Mouse (Mus musculus): ENCODE data around the gene Car4.

Gene Car4

DNA sequence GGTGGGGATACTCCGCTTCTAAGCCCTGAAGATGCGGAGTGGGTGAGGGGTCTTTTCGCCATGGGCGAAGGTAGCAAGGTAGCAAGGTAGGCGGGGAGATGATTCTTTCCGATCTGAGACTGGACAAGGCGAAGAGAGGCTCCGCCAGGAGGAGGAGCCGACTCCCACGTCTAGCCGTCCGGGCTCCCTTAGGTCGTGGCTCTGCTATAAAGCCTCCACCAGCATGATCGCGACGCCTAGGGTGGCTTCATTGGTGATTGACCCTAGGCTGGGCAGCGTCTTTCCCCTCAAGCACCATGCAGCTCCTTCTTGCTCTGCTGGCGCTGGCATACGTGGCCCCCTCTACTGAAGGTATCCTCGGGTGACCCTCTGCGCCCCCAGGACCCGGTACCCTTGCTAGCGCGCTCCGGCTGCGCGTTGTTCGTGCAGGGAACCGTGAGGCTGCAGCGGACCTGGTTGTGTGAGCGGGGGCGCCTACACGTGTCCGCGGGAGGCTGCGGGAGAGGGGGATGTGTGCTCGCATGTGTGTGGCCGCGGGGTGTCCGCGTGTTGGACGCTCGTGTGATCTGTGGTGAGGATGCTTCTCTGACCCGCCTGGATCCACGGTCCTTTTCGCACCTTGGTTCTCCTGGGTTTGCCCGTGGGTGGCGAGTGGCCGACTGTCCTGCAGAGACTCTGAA, at the start of gene Car4:
Car4 (plus strand) TSS at position 196 of the 680 bp plus-strand sequence.
- DNase-seq: peak; percentile 44 to 66

DNA sequence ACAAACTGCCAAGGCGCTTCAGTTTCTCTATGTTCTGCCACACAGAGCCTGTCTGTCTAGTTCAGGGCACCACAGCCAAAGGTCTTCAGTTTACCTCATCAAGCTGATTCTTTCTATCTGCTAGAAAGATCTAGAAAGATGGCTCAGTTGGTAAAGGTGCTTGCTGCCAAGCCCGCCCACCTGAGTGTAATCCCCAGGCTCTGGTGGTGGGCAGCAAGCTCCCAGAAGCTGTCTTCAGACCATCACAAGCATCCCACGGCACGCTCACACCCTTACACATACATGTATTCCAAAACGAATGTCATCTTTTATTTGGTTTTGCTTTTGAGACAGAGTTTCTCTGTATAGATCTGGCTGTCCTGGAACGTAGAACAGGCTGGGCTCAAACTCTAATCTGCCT, 49.1 kb upstream of the Car4 start:
- no peak for DNase-seq

- no peak for DNase-seq
Measured at GRCm38 (mm10) chr11:84910411-84910810, 47.2 kb upstream of the Car4 start.

- no peak for DNase-seq
Measured at GRCm38 (mm10) chr11:84914673-84915072, 42.9 kb upstream of the Car4 start.

DNA sequence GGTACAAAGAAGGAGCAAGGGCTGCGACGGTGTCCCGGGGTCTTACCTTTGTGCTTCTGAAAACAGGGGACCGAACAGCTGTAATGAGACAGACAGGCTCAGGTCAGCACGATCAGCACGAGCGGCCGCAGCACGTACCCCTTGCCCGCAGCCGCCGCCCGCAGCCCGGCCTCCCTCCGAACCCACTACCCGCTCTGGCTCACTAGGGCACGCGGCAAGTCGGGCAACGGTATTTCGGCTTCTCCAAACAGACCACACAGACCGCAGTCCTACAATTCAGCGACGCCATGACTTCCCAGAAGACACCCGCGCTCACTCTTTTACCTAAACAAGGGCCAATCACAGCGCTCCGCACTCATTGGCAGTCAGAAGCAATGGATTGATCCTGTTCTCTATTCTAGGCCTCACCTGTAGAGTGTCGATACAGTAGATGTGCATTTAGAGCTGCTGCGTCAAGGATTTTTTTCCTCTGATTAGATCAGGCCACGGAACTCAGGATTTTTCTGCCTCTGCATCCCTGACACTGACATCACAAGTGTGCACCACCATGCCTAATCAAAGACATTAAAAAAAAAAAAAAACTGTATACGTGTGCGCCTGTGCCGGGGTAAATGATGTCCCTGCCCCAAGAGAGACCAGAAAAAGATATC, 41.4 kb upstream of the Car4 start, which contains the start of gene Znhit3:
Znhit3 (minus strand) TSS at position 314 of the 650 bp plus-strand sequence.
- DNase-seq: peak; percentile 83 to 89

DNA sequence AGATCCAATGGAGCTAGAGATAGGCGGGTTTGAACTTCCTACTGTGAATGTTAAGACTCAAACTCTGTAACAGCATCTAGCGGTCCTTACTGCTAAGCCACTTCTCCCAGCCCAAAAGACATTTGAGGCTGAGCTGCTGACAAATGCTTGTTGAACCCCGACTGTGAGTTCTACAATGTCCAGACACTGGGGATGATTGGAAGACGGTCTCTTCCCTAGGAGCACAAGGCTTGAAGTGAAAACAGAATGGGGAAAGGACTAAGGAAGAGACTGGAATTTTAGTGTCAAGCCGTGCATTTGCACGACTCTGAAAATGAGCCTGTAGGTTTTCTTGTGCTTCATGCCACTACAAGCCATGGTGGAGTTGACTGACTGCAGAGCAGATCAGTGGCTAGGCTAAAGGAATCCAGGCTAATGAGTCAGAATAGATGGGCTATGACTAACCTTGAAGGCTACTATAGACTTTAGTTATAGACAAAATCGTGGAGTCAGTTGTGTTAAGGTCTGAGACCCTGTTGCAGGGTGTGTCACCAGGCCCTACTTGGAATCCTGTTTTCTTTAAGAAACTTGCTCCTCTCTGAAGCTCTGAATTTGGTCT, 40.8 kb upstream of the Car4 start:
- DNase-seq: no peak

- DNase-seq: peak; percentile 95
Measured at GRCm38 (mm10) chr11:84918425-84918824, 39.2 kb upstream of the Car4 start.

GRCm38 (mm10) chr11:84919276-84919675, 38.3 kb upstream of the Car4 start:
- DNase-seq: peak; percentile 46 to 60

DNA sequence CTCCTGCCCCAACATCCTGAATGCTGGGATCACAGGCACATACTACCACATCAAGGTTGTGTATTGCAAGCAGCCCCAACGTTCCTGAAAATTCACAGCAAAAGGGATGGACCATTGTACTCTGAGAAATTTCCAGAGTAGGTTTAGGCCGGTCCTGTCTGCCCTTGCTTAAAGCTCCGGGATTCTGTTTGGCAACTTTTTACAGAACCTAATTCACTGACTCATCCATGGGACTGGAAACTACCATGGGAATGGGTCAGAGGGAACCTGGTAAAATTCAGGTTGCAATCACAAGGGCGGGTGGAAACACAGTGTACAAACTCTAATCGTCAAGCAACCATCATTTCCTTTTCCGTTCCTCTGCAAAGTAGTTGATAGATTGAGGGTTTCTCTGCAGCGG, 37.6 kb upstream of the Car4 start:
- DNase-seq: no peak

DNA sequence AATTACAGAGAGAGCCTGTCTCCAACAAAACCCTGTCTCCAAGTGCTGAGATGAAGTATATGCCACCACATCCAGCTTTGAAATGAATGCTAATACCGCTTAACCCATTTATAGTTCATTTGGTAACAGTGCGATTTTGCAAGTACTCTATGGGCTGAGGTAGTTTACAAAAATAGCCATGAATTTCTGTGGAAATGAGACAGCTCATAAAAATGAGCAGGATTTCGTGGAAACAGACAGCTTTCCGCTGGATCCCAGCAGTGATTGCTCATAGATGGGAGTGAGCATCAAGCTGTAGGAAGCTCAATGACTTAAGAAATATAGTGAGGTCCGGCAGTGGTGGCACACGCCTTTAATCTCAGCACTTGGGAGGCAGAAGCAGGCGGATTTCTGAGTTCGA, 36.6 kb upstream of the Car4 start:
- no peak for DNase-seq

DNA sequence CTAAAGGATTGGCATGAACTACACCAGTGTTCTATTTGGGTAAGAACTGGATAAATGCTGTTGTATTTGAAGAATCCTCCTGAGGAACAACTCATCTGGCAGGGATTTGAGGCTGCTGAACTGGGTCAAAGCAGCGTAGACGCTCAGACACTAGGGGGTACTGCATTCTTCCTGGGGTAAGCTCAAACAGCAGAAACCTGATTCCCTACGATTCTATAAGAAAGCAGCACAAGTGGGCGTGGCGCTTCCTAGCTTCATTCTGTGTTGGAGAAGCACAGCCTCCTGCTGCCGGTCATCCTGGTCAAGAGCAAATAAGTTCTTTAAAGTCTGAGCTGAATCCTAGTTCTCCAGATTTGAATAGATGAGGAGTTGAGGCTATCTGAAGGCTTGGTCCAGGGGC, 25.3 kb upstream of the Car4 start:
- no peak for DNase-seq

DNA sequence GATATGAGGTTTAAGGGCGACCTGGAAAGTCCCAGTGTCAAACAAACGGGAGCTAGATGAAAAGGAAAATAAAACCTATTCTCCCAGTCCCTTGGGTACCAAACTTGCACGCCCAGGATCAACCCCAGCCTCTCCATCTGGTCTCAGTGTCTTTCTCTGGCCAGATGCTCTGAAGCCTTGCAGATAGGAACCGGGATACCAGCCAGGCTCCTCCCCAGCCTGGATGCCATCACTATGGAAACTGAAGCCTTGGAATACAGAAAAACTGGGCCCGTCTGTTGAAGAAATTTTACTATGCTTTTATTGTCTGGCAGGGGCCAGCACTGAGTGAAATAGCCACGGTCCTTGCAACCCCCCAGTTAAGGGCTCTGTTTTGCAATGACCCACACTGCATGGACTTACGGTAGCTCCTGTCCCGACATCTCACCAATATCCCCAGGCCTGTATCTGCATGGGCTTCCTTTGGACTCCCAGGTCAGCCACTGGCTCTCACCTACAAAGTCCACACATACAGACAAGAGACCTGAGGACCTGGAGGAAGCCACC, 18.0 kb upstream of the Car4 start:
- DNase-seq: peak in 1 of 2 experiments; percentile 12

- DNase-seq: no peak
Measured at GRCm38 (mm10) chr11:84940140-84940539, 17.4 kb upstream of the Car4 start.

DNA sequence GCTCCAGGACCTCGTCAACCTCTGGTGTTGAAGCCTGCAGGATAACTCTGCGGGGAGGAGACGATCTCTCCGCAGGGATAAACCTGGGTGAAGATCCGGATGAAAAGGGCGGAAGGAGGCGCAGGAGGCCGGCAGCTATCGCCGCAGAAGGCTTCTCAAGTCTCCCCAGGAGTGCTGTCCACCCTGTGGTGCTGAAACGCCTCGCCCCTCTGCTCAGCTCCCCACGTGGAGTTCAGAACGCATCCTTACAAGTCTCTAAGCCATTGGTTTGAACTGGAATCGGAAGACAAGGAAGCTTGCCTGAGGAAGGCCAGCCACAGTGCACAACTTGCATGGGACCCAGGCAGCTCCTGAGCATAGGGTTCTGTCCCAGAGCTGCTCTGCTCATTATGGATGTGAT, 13.6 kb upstream of the Car4 start:
- DNase-seq: peak; percentile 93

DNA sequence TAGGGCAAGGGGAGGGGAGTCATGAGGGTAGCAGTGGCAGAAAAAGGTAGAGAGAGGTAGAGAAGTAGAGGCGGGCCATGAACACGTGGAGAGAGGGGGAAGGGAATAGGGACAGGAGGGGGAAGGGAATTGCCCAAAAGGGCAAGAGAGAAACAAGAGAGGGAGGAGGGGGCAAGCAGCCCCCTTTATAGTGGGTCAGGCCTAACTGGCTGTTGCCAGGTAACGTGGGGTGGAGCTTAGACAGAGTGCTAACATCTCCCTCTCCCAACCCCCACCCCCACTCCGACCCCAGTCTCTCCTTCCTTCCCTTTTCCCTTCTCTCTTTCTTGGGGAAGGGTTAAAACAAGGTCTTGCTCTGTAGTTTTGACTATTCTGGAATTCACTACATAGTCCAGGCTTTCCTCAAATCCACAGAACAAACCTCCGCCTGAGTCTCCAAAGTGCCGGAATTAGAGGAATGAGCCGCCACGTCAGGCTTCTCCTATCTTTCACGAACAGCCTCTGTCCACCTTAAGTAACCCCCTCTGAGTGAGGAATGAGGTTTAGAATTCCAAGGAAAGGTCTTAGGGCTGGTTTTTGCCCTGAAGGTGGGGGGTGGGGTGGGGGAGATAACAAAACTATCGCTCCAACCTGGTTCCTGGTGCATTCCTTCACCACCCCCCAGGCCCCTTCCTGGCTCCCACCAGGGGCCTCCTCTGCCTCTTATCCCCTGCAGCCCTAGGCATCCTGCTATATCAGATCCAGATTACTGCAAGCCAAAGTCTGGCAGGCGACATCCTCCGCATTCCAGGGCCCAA, 12.7 kb upstream of the Car4 start:
- no peak for DNase-seq

DNA sequence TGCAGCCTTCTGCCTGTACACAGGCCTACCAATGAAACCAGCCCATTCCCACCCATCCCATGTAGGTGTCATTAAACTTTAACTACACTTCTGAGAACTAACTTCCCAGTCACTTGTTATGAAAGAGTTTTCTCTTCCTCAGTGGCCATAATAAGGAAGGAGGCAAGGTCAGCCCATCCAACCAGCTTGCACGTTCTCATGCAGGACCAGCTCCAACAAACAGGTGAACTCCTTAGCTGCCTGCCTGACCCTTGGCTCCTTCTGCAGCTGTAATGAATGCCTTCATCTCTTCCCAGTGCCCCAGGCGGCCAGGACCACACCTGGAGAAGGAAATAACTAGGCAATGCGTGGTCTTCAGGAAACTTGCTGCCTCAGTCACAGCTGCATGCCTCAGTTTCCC, 11.7 kb upstream of the Car4 start:
- DNase-seq: no peak

- no peak for DNase-seq
Measured at GRCm38 (mm10) chr11:84947206-84947605, 10.4 kb upstream of the Car4 start.

- no peak for DNase-seq
Measured at GRCm38 (mm10) chr11:84948114-84948513, 9.5 kb upstream of the Car4 start.

DNA sequence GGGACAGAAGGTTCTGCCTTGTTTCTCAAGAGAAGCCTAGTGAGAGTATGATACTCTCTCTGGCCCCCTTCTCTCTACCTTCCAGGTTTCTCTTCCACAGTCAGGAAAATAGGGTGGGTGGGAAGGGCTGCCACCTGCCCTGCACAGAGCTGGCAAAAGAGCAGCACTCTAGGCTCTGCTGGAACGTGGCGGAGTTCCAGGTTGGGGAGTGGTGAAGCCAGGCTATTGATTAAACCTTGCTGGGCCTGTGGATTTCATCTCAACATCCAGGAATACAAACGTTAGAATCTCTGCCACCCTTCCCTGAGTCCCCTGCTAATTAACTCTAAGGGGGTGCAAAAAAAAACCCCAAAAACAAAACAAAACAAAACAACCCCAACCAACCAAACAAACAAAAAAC, 9.1 kb upstream of the Car4 start:
- peak; percentile 35 to 43 for DNase-seq

- no peak for DNase-seq
Measured at GRCm38 (mm10) chr11:84952611-84953010, 5.0 kb upstream of the Car4 start.

GRCm38 (mm10) chr11:84956400-84956799, 1.2 kb upstream of the Car4 start:
- DNase-seq: no peak

DNA sequence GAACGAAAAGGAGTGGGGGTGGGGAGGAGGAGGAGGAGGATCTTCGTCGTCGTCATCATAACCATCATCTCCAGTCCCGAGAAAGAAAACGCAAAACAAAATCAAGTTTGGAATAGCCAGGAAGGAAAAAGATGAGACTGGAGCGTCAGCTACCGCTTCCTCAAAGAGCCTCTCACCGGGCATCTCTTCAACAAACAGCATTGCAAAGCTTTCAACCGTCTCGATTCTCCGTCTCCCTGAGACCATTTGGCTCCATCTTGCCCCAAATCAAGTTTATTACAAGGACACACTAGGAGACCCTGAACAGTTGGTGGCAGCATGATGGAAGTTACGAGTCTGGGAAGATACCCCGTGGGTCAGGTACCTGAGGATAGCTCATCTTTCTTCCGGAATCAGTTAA, 415 bp upstream of the Car4 start:
- no peak for DNase-seq

- peak; percentile 24 to 45 for DNase-seq
Measured at GRCm38 (mm10) chr11:84958271-84958630, 665 bp downstream of the Car4 start.
